Mouse (Mus musculus): ENCODE data around the gene Tmem19.

GRCm38 (mm10) chr10:115354553-115354952 lies 7.7 kb downstream of the Tmem19 start:
- TF ChIP-seq EP300 (IDR thresholded peaks at IDR 0.05) (no peak), CTCF (IDR thresholded peaks at IDR 0.05) (no peak)

Measured in lung, postnatal 0 days (tissue).